Mouse (Mus musculus): ENCODE results near the gene Hist1h2bg. TPM values are rescaled to one million over a fixed set of nuclear protein-coding genes. Genes with fewer than 3 reads are reported as not detected.

Gene Hist1h2bg
- total and polyA plus RNA-seq, 3 experiments = 14.7 to 2,580 TPM; not detected in 1

DNA sequence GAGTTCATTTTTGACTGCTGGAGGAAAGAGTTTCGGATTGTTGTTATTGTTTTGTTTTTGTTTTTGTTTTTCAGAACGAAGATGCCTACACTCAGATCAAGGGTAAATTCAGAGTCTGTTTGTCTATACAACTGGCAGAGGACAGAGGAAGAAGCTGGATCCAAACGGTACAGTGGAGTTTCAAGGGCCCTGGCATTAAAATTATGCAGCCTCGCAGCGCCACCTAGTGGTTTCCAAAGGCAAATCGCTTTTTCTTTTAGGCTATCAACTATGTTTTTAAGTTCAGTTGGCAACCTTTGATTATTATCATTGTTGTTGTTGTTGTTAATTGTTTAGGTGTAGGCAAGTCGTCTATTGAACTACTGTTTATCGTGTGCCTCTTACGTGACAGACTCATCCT lies 26.8 kb downstream of the Hist1h2bg start (continued):
- peak; percentile 9; the same call in 1 of the 2 replicates for TF ChIP-seq BHLHE40 (IDR thresholded peaks at IDR 0.05; ENCODE audit: borderline replicate concordance, low read depth, low read length)
- TF ChIP-seq MXI1 (IDR thresholded peaks at IDR 0.05; ENCODE audit: low read depth, low read length) = no peak

- no peak overlapping the region for H3K4me3 ChIP-seq (ENCODE audit: control insufficient read depth in 1 of 2, insufficient read depth in 1 of 2, low read depth in 2 of 2, low read length in 2 of 2)
- no peak for DNase-seq (ENCODE audit: low read depth, low spot score)
- H3K9me3 ChIP-seq (replicated peaks; ENCODE audit: insufficient read depth, low read length) = no peaks in the 10 kb centered on the region
- no peak overlapping the region for H3K9ac ChIP-seq (ENCODE audit: control insufficient read depth, low read depth, low read length, poor library complexity, severe bottlenecking)
- no peaks in the 10 kb centered on the region for H3K27me3 ChIP-seq (ENCODE audit: control insufficient read depth in 1 of 2, insufficient read depth in 2 of 2, low read length in 2 of 2)
- TF ChIP-seq NELFE (IDR thresholded peaks at IDR 0.05; ENCODE audit: low read depth, low read length) = no peak
- no peak for TF ChIP-seq MAX (IDR thresholded peaks at IDR 0.05; ENCODE audit: low read length)
- TF ChIP-seq TAL1 (IDR thresholded peaks at IDR 0.05; ENCODE audit: low read length) = no peak
- no peak for TF ChIP-seq ZC3H11A (IDR thresholded peaks at IDR 0.05; ENCODE audit: low read depth, low read length)
- no peak for TF ChIP-seq NRF1 (IDR thresholded peaks at IDR 0.05; ENCODE audit: insufficient read depth, low read depth, low read length, poor library complexity, severe bottlenecking)
- TF ChIP-seq USF2 (IDR thresholded peaks at IDR 0.05; ENCODE audit: borderline replicate concordance in 1 of 2, insufficient read depth in 1 of 2, low read depth in 1 of 2, low read length in 2 of 2) = no peak
- TF ChIP-seq ELF1 (IDR thresholded peaks at IDR 0.05; ENCODE audit: low read depth, low read length) = no peak
- no peak for TF ChIP-seq RAD21 (IDR thresholded peaks at IDR 0.05; ENCODE audit: low read depth, low read length)
- no peak for TF ChIP-seq ZKSCAN1 (IDR thresholded peaks at IDR 0.05; ENCODE audit: low read depth, low read length)
- TF ChIP-seq JUND (IDR thresholded peaks at IDR 0.05; ENCODE audit: low read depth, low read length) = no peak
- TF ChIP-seq UBTF (IDR thresholded peaks at IDR 0.05; ENCODE audit: borderline replicate concordance, insufficient read depth, low read depth, low read length) = no peak
- H3K36me3 ChIP-seq (ENCODE audit: control insufficient read depth in 1 of 2, insufficient read depth in 2 of 2, low read length in 2 of 2) = no peaks in the 10 kb centered on the region
- H3K4me1 ChIP-seq (ENCODE audit: control insufficient read depth in 1 of 2, insufficient read depth in 2 of 2, low read length in 2 of 2) = no peaks in the 10 kb centered on the region
- no peak overlapping the region for H3K27ac ChIP-seq (ENCODE audit: control insufficient read depth, low read depth, low read length)
- H3K79me2 ChIP-seq (ENCODE audit: control insufficient read depth, insufficient read depth, low read length, poor library complexity) = no peaks in the 10 kb centered on the region
Measured at GRCm38 (mm10) chr13:23603182-23603699, 32.0 kb downstream of the Hist1h2bg start.

- Histone ChIP-seq H3K4me1 (ENCODE audit: control insufficient read depth in 1 of 2, insufficient read depth in 2 of 2, low read length in 2 of 2) (peaks cover 0 to 4% of the 10 kb centered on the region in 2 experiments; a peak in 2 of 4 replicates), H3K27ac (ENCODE audit: control insufficient read depth, low read depth, low read length) (no peak overlapping the region), H3K79me2 (ENCODE audit: control insufficient read depth, insufficient read depth, low read length, poor library complexity) (no peaks in the 10 kb centered on the region), H3K9ac (ENCODE audit: control insufficient read depth, low read depth, low read length, poor library complexity, severe bottlenecking) (no peak overlapping the region), H3K36me3 (ENCODE audit: control insufficient read depth in 1 of 2, insufficient read depth in 2 of 2, low read length in 2 of 2) (peaks cover 0 to 8% of the 10 kb centered on the region in 2 experiments; a peak in 2 of 4 replicates), H3K4me3 (ENCODE audit: control insufficient read depth in 1 of 2, insufficient read depth in 1 of 2, low read depth in 2 of 2, low read length in 2 of 2) (no peak overlapping the region), H3K27me3 (ENCODE audit: control insufficient read depth in 1 of 2, insufficient read depth in 2 of 2, low read length in 2 of 2) (no peaks in the 10 kb centered on the region), H3K9me3 (replicated peaks; ENCODE audit: insufficient read depth, low read length) (no peaks in the 10 kb centered on the region)
- TF ChIP-seq POLR2AphosphoS2 (IDR thresholded peaks at IDR 0.05; ENCODE audit: low read length) = no peak
- TF ChIP-seq TCF12 (IDR thresholded peaks at IDR 0.05; ENCODE audit: low read depth, low read length) = no peak
- no peak for TF ChIP-seq MAFK (IDR thresholded peaks at IDR 0.05; ENCODE audit: borderline replicate concordance, low read depth, low read length)
- TF ChIP-seq CHD1 (IDR thresholded peaks at IDR 0.05; ENCODE audit: low read depth, low read length) = no peak
- DNase-seq (ENCODE audit: low read depth, low spot score) = no peak
Measured at GRCm38 (mm10) chr13:23604452-23604851, 33.3 kb downstream of the Hist1h2bg start.
